Mouse (Mus musculus): ENCODE measurements at regions not wholly inside any gene's neighbourhood (a gene's known extent, or its start where the extent isn't known, plus 50 kb on each side); places are given as distances from the start of the nearest gene placed in this dataset.

DNA sequence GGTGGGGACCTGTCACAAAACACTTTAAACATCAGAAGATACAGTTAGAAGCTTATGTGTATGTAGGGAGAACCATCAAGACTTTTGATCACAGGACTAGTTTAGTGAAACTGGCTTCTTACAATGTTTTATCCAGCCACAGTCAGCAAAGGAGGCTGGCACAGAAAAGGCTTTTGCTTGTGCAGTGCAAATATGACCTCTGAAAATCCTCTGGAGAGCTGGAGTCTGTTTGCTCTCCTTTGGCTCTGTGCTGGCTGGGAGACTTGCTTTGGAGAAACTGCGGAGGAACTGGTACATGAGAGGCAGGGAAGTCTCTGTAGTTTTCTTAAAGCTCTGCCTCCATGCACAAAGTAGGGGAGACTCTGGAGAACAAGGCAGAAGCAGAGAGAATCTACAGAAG is 497.2 kb upstream of the Pdzrn3 start:
- peak; percentile 1 for DNase-seq

GRCm38 (mm10) chr6:101858895-101859294 is 481.2 kb upstream of the Pdzrn3 start:
- DNase-seq: no peak

- DNase-seq: no peak
Observed at GRCm38 (mm10) chr6:101840695-101841094, 463.0 kb upstream of the Pdzrn3 start.

DNA sequence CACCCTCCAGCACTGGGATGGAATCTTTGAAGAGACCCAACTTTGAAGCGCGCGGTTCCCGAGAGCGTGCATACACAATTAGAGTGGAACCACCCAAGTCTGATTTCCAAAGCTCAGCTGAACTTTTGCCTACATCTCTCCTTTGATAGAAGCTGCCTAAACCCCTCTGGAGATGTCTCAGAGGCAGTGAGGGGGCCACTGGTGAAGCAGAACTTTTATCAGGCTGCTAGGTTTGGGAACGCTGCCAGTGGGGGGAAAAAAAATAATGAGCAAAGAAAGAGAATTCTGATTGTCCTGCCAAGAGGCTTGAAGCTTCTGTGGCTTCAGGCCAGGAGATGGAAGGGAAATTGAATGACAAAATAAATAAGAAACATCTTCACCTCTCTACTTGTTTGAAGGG is 459.9 kb upstream of the Pdzrn3 start:
- peak; percentile 2 for DNase-seq

DNA sequence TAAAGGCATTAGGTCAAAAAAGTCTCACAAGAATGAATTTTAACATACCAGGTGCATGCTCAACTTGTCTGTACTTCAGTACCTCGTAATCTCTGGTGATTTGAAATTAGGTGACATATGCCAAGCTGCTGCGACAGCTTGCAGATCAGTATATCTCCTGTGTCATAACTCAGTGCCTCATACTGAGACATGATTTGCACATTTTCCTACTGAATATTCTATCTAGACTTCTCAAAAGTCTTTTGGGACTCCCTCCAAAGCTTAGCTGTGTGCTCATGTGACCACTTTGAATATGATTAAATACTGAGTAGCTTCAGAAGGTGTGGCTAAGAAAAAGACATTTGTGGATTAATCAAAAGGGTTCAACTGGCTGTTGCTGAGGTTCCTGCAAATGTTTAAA is 416.3 kb upstream of the Pdzrn3 start:
- DNase-seq: no peak

DNA sequence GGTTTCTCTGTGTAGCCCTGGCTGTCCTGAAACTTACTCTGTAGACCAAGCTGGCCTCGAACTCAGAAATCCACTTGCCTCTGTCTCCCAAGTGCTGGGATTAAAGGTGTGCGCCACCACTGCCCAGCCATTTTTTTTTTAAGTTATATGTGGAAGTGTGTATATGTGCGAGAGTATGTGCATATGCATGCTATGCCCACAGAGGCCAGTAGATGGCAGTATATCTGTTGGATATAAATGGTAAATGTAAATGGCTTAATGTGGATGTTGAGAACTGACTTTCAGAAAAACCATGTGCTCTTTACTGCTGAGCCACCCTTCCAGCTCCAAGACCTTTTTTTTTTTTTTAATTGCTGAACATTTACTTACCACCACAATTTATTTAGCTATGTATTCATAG is 400.2 kb upstream of the Pdzrn3 start:
- DNase-seq: no peak

GRCm38 (mm10) chr6:101773151-101773550 is 395.5 kb upstream of the Pdzrn3 start:
- no peak for DNase-seq

DNA sequence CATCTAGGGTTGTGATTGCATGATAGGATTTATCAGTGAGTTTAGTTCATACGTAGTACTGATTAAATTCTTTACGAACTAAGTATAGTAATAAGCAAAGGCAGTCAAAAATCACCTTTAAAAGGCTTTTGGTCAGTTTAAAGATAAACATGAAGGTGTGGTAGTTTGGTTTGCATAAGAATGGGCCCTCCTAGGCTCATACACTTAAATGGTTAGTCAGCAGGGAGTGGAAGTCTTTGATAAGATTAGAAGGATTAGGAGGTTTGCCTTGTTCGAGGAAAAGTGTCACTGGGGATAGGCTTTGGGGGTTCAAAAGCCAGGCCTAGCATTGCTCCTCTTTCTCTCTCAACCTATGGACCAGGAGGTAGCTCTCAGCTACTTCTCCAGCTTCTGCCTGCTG is 357.4 kb upstream of the Pdzrn3 start:
- no peak for DNase-seq

DNA sequence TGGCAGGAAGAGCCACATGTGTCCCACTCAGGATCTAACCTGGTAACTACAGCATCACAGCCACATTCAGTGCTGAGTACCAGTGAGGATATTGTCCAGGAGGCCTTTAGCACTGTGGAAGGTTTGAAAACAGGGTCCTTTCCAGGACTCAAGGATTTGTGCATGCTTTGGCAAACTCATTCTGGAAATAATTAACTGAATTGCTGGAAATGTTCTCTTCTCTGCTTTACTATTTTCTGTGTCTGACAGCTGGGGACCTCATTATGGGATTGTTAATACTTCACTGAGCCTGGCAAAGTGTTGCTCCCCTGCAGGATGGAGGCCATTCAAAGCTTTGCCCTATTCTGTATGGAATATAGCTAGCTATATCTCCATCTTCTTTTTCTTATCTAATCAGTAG is 342.8 kb upstream of the Pdzrn3 start:
- no peak for DNase-seq

DNA sequence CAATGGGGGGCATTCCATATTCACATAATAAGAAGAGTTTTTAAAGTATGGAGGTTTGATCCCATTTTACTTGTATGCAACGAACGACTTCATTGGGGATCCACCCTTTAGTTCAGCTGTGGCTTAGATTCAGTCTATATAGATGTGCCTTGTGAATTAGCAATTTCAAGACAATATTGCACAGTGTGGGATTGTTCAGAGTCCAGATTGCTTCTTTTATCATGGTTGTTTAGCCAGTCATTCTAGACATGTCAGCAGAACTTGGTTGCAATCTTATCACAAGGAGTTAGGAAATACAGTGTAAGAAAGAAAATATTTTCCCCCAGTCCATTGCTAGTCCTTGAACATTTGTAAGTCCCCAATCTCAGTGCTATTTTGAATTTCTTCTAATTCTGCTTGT is 312.0 kb upstream of the Pdzrn3 start:
- DNase-seq: no peak

DNA sequence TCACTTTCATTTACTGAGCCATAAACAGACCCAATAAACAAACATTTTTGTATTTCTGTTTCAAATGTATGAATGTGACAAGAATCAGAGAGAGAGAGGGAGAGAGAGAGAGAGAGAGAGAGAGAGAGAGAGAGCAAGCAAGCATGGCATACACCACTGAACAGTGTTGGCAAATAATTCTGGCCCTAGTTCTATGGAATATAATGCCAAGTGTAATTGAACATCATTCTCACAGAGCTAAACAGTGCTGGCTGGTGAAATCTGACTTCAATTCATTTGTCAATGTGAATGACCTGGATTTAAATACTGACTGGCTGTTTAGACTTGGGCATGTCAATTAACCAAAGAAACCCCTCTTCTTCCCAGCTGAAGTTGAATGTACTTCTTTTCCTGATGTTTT is 308.9 kb upstream of the Pdzrn3 start:
- DNase-seq: no peak

DNA sequence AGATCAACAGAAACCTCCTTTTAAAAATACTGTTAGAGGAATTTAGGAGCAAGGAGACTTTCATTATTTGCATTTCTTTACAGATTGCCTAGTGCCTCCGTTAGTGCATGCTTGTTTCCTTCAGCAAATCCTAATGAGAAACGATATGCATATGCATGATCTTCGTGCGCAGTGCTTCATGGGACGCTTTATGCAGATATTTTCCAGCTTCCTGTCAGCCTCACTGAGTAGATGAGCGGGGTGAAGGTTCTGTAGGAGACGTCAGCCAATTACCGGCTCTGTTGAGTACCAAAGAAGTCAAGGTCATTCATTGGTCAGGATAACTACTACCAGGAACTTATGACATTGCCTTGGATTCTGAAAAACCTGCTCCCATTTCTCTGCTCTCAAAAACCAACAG is 308.0 kb upstream of the Pdzrn3 start:
- DNase-seq: no peak

- DNase-seq: no peak
Observed at GRCm38 (mm10) chr6:101684390-101684789, 306.7 kb upstream of the Pdzrn3 start.

DNA sequence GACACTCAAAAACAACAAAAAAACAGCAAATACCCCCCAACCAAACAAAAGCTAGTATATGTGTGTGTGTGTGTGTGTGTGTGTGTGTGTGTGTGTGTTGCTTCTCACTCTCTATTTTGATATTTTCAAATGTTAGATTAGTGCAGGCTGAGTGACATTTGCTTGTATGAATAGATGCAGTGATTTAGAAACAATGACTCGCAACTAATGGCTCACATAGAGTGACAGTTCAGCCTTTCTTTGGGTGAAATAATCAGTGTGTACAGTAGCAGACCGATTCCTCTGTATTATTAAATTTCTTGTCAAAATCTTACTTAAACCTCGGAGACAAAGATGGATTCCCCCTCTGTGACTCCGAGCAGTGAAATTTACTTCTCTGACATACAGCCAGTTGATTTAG is 297.1 kb upstream of the Pdzrn3 start:
- no peak for DNase-seq

GRCm38 (mm10) chr6:101670770-101671169 is 293.1 kb upstream of the Pdzrn3 start:
- DNase-seq: no peak

GRCm38 (mm10) chr6:101669118-101669845 is 291.6 kb upstream of the Pdzrn3 start:
- DNase-seq: no peak

- DNase-seq: no peak
Observed at GRCm38 (mm10) chr6:101654351-101654750, 276.7 kb upstream of the Pdzrn3 start.

DNA sequence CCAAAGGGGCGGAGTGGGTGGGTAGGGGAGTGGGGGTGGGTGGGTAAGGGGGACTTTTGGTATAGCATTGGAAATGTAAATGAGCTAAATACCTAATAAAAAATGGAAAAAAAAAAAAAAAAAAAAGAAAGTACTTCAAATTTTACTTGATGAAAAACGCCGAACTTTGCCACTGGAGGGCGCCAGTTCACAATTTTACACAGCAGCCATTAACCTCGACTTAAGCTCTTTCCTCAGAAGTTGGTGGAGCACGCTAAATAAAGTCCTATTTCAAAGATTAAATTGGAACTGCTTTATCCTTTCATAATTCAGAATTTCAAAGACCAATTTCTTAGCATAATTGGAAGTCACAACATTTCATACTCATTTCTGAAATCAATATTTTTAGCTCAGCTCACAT is 272.7 kb upstream of the Pdzrn3 start:
- DNase-seq: peak; percentile 69

DNA sequence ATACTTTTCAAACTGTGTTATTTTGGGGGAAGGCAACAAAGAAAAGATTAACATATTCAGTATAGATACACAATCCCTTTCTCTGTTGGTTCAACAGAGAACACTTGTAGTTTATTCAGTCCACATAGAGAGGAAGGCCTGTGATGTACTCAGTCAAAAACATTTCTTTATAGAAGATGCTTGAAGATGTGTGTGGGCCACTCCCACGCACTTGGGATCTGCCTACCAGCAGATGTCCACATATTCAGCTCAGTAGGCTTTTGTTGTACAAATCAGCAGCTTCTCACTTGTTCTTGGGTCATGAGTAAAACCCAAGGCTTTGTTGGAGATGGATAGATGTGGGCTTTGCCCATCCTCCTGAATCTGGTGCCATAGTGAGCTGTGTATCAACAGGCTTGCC is 239.6 kb upstream of the Pdzrn3 start:
- no peak for DNase-seq

DNA sequence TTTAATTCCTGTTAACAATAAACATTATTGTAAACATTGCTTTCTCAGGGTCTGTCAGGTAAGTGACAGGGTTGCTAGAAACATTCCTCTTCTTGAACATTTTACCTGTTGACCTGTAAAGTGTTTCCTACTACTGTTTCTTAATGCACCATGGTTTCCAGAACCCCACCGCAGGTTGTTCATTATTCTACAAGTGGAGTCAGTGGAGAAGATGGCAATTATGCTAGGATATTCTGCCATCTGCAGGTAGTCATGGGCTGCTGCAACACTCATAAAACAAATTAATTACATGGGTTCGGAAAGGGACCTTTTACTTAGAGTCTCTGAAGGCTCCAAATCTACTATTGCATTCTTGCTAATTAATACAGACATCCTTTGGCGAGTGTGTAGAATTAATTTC is 239.1 kb upstream of the Pdzrn3 start:
- DNase-seq: peak; percentile 2

DNA sequence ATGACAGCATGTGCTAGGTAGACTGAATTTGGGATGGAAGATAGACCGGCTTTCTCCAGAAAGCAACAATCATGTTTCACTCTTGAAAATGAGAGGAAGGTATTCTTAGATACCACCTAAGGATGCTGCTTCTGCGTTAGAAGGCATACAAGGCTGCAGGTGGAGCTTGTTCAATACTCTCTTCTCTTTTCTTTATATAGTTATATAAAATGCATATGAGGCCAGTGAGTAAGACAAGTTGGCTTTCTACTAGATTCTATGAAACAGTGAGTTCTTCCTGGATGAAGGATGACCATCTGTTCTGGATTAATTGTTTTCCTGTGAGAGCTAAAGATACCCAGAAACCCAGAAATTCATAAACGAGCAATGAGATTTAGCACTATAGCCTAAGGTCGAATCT is 231.3 kb upstream of the Pdzrn3 start:
- DNase-seq: no peak

DNA sequence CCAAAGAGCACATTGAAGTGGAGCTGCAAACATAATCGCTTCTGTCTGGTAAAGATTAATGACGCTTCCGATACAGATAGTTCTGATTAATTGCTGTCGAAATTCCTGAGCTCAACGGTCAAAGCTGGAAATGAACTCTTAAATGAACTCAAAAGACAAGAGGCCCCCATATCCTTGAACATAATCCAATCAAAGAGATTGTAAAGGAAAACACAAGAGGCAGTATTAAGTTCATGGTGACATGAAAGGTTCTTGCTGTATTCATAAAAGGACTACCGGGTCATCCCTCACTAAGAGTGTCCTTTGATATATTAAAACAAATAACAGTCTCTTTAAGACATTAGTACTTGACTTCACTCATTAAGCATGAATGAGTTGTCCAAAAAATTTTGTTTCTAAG is 225.4 kb upstream of the Pdzrn3 start:
- DNase-seq: no peak

GRCm38 (mm10) chr6:101596995-101597394 is 219.3 kb upstream of the Pdzrn3 start:
- DNase-seq: no peak

DNA sequence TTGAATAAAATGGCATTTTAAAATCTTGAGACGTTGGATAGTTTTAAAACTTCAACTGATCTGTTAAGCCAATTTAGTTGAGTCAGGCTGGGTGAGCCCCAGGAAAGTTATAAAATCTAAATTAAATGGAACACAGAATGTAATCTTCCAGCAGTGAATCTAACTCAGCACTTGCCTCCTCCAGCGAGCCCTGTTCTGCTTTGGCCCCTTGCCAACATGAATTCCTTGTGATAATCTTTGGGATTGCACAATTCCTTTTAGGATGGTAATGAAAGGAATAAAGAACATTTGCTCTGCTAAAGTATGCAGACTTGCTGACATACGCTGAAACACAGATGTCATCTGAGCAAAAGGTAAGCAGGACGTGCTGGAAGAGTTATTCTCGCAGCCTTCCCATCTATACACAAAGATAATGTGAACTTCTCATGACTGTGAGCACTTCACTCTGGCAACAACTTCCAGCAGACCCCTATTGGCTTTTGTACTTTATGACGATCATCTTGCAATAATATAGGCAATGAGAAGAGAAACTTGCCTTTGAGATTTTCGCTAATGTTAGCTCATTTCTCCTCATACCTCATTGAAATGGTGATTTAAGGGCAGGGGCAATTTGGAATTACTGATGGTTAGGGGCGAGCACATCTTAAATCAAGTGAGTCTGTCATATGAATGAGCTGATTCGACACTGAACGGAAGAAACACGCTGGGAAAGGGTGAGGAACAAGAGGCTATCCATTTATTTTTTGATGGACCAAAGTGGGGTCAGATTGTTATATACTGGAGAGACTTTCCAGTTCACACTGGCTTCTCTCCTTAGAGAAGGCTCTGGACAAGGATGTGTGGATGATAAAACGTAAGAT is 216.3 kb upstream of the Pdzrn3 start:
- peak; percentile 36 for DNase-seq

All from lung, postnatal 36 days (tissue).